In the genomic region with DNA sequence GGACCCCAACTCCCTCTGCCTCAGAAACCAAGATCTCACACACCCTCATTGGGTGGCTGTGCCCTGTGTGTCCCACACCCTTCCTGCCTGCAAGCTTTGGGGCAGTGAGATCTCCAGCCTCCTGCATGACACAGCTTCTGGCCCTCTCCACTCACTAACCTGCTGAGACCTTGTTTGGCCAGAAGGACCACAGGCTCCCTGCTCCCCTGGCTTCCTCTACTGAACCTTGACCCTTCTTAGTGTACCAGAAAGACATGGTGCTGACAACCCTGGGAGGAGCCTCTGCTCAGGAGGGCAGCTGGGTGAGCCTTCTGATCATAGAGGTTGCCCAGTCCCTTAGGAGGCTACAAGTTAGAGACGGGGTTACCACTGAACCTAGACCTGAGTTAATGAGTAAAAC, we compare ENCODE assay signal across 17 mouse cellular contexts. TPM values are rescaled to one million over a fixed set of nuclear protein-coding genes. Genes with fewer than 3 reads are reported as not detected.
DNase-seq lines count a peak whose midpoint lies in the region; ATAC-seq lines count a peak whose summit lies in the region.
"Had no signal": no experiment of that assay in that cellular context is flagged by ENCODE, and none has a peak within 500 bp of the region (broad histone marks: within the 10 kb centered on the region; RNA-seq: fewer than 3 reads in every experiment).

No protein-coding gene starts in this region.

- H3K27me3 ChIP-seq in kidney, embryonic 15.5 days: no peaks in the 10 kb centered on the region
- H3K27me3 ChIP-seq in liver, embryonic 12.5 days (replicated peaks): peaks cover 11% of the 10 kb centered on the region
- H3K27me3 ChIP-seq: heart, embryonic 12.5 days; hindbrain, embryonic 15.5 days; limb, embryonic 15.5 days had no signal

- no peaks in the 10 kb centered on the region for H3K9me3 ChIP-seq in kidney, embryonic 15.5 days (replicated peaks)
- no peaks in the 10 kb centered on the region for H3K9me3 ChIP-seq in liver, embryonic 12.5 days (replicated peaks)
- H3K9me3 ChIP-seq: forebrain, embryonic 10.5 days; heart, embryonic 12.5 days; hindbrain, embryonic 15.5 days; limb, embryonic 15.5 days had no signal

- H3K27ac ChIP-seq in kidney, embryonic 15.5 days: peak overlapping the region; percentile 90
- H3K27ac ChIP-seq in liver, embryonic 12.5 days: peak overlapping the region; percentile 57
- H3K27ac ChIP-seq: forebrain, embryonic 10.5 days; hindbrain, embryonic 15.5 days had no signal

- peak; percentile 5 for DNase-seq in heart, postnatal 4 days
- DNase-seq in heart, postnatal 36 days: no peak
- DNase-seq in yolk sac, embryonic 10.5 days (ENCODE audit: low spot score): peak; percentile 78
- no peak for DNase-seq in frontal cortex, postnatal 25 days (ENCODE audit: low spot score in 2 of 2)
- no peak for DNase-seq in cerebellum, adult 9-10 months
- DNase-seq in right cerebral cortex, postnatal 14 days: no peak
- DNase-seq: cerebellum, adult 18-20 months; gastrocnemius, postnatal 10 days; layer of hippocampus, postnatal 36 days; thymus, postnatal 4 days had no signal

- H3K4me3 ChIP-seq in kidney, embryonic 15.5 days (replicated peaks): no peak overlapping the region
- no peak overlapping the region for H3K4me3 ChIP-seq in liver, embryonic 12.5 days
- H3K4me3 ChIP-seq: forebrain, embryonic 10.5 days; heart, embryonic 12.5 days; hindbrain, embryonic 15.5 days; limb, embryonic 15.5 days had no signal

- peaks cover 26% of the 10 kb centered on the region for H3K4me1 ChIP-seq in kidney, embryonic 15.5 days
- peaks cover 23% of the 10 kb centered on the region for H3K4me1 ChIP-seq in liver, embryonic 12.5 days
- H3K4me1 ChIP-seq: hindbrain, embryonic 15.5 days had no signal

- peak; percentile 68 for ATAC-seq in kidney, embryonic 15.5 days (replicated peaks; ENCODE audit: low FRiP score)
- ATAC-seq in liver, embryonic 12.5 days: no peak

- 61% methylated on average over 1 of the region's 1 CpGs for WGBS in kidney, embryonic 15.5 days
- 50% methylated on average over 1 of the region's 1 CpGs for WGBS in liver, embryonic 12.5 days (ENCODE audit: insufficient replicate concordance)

- H3K9ac ChIP-seq in kidney, embryonic 15.5 days: no peak overlapping the region
- no peak overlapping the region for H3K9ac ChIP-seq in liver, embryonic 12.5 days
- H3K9ac ChIP-seq: heart, embryonic 12.5 days; hindbrain, embryonic 15.5 days; limb, embryonic 15.5 days had no signal

- H3K36me3 ChIP-seq in kidney, embryonic 15.5 days: peaks cover 57% of the 10 kb centered on the region
- H3K36me3 ChIP-seq in liver, embryonic 12.5 days: peaks cover 32% of the 10 kb centered on the region

- H3K4me2 ChIP-seq in kidney, embryonic 15.5 days: no peak overlapping the region
- no peak overlapping the region for H3K4me2 ChIP-seq in liver, embryonic 12.5 days
- H3K4me2 ChIP-seq: heart, embryonic 12.5 days; hindbrain, embryonic 15.5 days; limb, embryonic 15.5 days had no signal

- intact Hi-C loops in heart, postnatal 36 days (cut with DNase I): no loop called here

RNA-seq across cellular contexts. Expression of a gene that starts 18.4 kb away (rescaled TPM):
- not detected for total RNA-seq in heart, postnatal 4 days (2021)
- total RNA-seq in heart, postnatal 36 days (2021): not detected
- 0.45 and 5.2 TPM in 2 replicates for polyA plus RNA-seq in kidney, embryonic 15.5 days (2015; fragmentation: Nextera tagmentation; extraction: Ambion mirVana)
- polyA plus RNA-seq in liver, embryonic 12.5 days (2016; fragmentation: Nextera tagmentation; extraction: Ambion mirVana): not detected in 2 replicates
- total RNA-seq: gastrocnemius, postnatal 10 days; layer of hippocampus, postnatal 36 days; megakaryocyte, adult 5-6 weeks had no signal
- polyA plus RNA-seq: forebrain, embryonic 10.5 days; heart, embryonic 12.5 days had no signal

RNA-seq across cellular contexts. Expression of a gene that starts 34.4 kb away (rescaled TPM):
- total RNA-seq in heart, postnatal 4 days (2021): 10 to 100 TPM; 62.7 to 65.0 TPM
- total RNA-seq in heart, postnatal 36 days (2021): 10 to 100 TPM; 18.8 to 19.1 TPM
- polyA plus RNA-seq in kidney, embryonic 15.5 days (2015; fragmentation: Nextera tagmentation; extraction: Ambion mirVana): 45.7 and 53.8 TPM in 2 replicates
- 9.5 and 10.3 TPM in 2 replicates for polyA plus RNA-seq in liver, embryonic 12.5 days (2016; fragmentation: Nextera tagmentation; extraction: Ambion mirVana)
- total RNA-seq: megakaryocyte, adult 5-6 weeks had no signal

Comparison
In these comparisons a context has a peak if more than half of its experiments do, and no peak if none do; other contexts are left out.
1. DNase-seq: peak in heart, postnatal 4 days (single experiment) and yolk sac, embryonic 10.5 days (single experiment); none in heart, postnatal 36 days (0 of 2), frontal cortex, postnatal 25 days (0 of 2), cerebellum, adult 9-10 months (single experiment) and right cerebral cortex, postnatal 14 days (single experiment).